Mouse (Mus musculus) E14TG2a.4 (cell line): ENCODE data around the gene Bcl2.

Experiments used
- CTCF ChIP-seq: conservative IDR thresholded peaks from 2 replicates; pipeline ENCODE4 v1.5.1; 2014; ENCODE audit warnings: low read length
- POU5F1 ChIP-seq: IDR thresholded peaks from 2 replicates; pipeline ENCODE4 v1.6.1; 2014; ENCODE audit warnings: low read length, borderline replicate concordance

DNA sequence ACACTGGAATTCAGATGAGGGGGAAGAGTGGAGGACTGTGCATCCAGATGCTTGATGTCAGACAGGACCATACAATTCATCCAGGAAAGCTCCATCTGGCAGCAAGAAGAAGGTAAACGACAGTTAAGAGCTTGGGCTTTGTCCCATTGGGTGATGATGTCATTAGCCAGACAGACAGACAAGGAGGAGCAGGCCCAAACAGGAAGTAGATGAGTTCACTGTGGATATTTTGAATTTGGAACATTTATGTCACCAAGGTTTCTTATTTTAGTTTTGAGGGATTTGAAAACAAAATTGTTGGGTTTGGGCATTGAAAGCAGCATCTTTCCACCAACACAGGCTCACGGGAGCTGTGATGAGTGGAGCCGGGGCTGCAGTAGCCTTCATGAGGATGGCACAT, 29.5 kb downstream of the Bcl2 start:
- TF ChIP-seq CTCF (no peak), POU5F1 (no peak)
